Mouse (Mus musculus): ENCODE results near the gene Nt5c3. TPM values are rescaled to one million over a fixed set of nuclear protein-coding genes. Genes with fewer than 3 reads are reported as not detected.

Gene Nt5c3
- polyA plus RNA-seq, 1 experiment from 2014 or later = 67.9 TPM

GRCm38 (mm10) chr6:56905486-56905885, 18.2 kb downstream of the Nt5c3 start:
- H3K9ac ChIP-seq (replicated peaks; ENCODE audit: low read length) = no peak overlapping the region
- H3K4me2 ChIP-seq (replicated peaks; ENCODE audit: low read depth, low read length) = no peak overlapping the region
- H3K4me1 ChIP-seq (ENCODE audit: insufficient read depth, low read length) = peaks cover 27% of the 10 kb centered on the region
- no peaks in the 10 kb centered on the region for H3K36me3 ChIP-seq (ENCODE audit: insufficient read depth, low read length)
- H3K4me3 ChIP-seq (ENCODE audit: low read length) = no peak overlapping the region
- no peaks in the 10 kb centered on the region for H3K9me3 ChIP-seq (ENCODE audit: low read length)
- no peak for ATAC-seq (ENCODE audit: low FRiP score, low TSS enrichment)
- H3K27me3 ChIP-seq (ENCODE audit: insufficient read depth, low read length) = no peaks in the 10 kb centered on the region
- WGBS = 88% methylated on average over 5 of the region's 5 CpGs
- no peak overlapping the region for H3K27ac ChIP-seq (ENCODE audit: low read length)

GRCm38 (mm10) chr6:56904982-56905381, 18.8 kb downstream of the Nt5c3 start:
- Histone ChIP-seq H3K27me3 (ENCODE audit: insufficient read depth, low read length) (no peaks in the 10 kb centered on the region), H3K36me3 (ENCODE audit: insufficient read depth, low read length) (no peaks in the 10 kb centered on the region), H3K9ac (replicated peaks; ENCODE audit: low read length) (no peak overlapping the region), H3K9me3 (ENCODE audit: low read length) (no peaks in the 10 kb centered on the region), H3K27ac (ENCODE audit: low read length) (no peak overlapping the region), H3K4me2 (replicated peaks; ENCODE audit: low read depth, low read length) (no peak overlapping the region), H3K4me3 (ENCODE audit: low read length) (no peak overlapping the region), H3K4me1 (ENCODE audit: insufficient read depth, low read length) (peaks cover 27% of the 10 kb centered on the region)
- 79% methylated on average over 2 of the region's 2 CpGs for WGBS
- no peak for ATAC-seq (ENCODE audit: low FRiP score, low TSS enrichment)

GRCm38 (mm10) chr6:56904330-56904729, 19.4 kb downstream of the Nt5c3 start:
- Histone ChIP-seq H3K4me2 (replicated peaks; ENCODE audit: low read depth, low read length) (no peak overlapping the region), H3K4me3 (ENCODE audit: low read length) (no peak overlapping the region), H3K27me3 (ENCODE audit: insufficient read depth, low read length) (no peaks in the 10 kb centered on the region), H3K36me3 (ENCODE audit: insufficient read depth, low read length) (no peaks in the 10 kb centered on the region), H3K9ac (replicated peaks; ENCODE audit: low read length) (no peak overlapping the region), H3K9me3 (ENCODE audit: low read length) (no peaks in the 10 kb centered on the region), H3K4me1 (ENCODE audit: insufficient read depth, low read length) (peaks cover 27% of the 10 kb centered on the region), H3K27ac (ENCODE audit: low read length) (no peak overlapping the region)
- no peak for ATAC-seq (ENCODE audit: low FRiP score, low TSS enrichment)
- WGBS = 52% methylated on average over 1 of the region's 1 CpGs

- peak; percentile 50; the same call in 1 of the 2 replicates for ATAC-seq (ENCODE audit: low FRiP score, low TSS enrichment)
- Histone ChIP-seq H3K4me1 (ENCODE audit: insufficient read depth, low read length) (peaks cover 27% of the 10 kb centered on the region), H3K36me3 (ENCODE audit: insufficient read depth, low read length) (no peaks in the 10 kb centered on the region), H3K27me3 (ENCODE audit: insufficient read depth, low read length) (no peaks in the 10 kb centered on the region), H3K4me2 (replicated peaks; ENCODE audit: low read depth, low read length) (no peak overlapping the region), H3K4me3 (ENCODE audit: low read length) (no peak overlapping the region), H3K27ac (ENCODE audit: low read length) (no peak overlapping the region), H3K9me3 (ENCODE audit: low read length) (no peaks in the 10 kb centered on the region), H3K9ac (replicated peaks; ENCODE audit: low read length) (no peak overlapping the region)
- WGBS = 30% methylated on average over 6 of the region's 6 CpGs
Observed at GRCm38 (mm10) chr6:56903831-56904230, 19.9 kb downstream of the Nt5c3 start.

DNA sequence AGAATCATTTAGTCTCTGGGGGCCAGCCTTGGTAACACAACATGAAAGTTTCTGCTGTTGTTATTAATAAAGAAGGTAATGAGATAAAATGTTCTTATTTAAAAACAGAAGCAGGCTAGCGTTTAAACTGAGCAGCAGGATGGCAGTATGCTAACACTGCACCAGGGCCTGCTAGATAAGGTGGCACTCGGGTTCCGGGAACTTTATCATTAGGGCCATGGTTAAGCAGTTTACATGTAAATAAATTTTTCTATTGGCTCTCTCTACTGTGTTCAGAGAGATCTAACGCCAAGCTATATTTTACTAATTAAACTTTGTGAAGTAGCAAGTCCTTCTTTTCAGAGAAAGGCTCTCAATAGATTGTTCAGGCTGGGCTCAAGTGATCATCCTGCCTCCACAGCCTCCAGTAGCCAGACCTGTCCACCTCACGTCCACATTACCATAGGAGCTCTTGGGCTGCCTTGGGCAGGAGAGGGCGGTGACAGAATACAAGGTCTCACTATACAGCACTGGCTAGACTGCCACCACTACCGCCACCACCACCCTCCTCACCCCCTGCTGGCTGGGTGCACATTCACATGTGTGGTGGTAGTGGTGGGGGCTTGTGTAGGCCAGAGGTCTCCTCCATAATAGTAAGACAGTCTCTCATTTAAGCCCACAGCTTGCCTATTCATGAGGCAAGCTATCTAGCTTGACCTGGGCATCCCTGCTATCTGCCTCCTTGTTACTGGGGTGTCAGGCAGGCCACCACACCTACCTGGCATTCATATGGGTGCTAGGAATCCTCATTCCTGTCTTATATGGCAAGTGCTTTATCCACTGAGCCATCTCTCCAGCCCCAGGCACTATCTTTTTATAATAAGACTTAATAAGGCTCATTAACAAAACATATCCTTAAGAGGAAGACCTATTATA, 20.9 kb downstream of the Nt5c3 start:
- Histone ChIP-seq H3K4me3 (ENCODE audit: low read length) (no peak overlapping the region), H3K27me3 (ENCODE audit: insufficient read depth, low read length) (no peaks in the 10 kb centered on the region), H3K9ac (replicated peaks; ENCODE audit: low read length) (no peak overlapping the region), H3K4me2 (replicated peaks; ENCODE audit: low read depth, low read length) (no peak overlapping the region), H3K36me3 (ENCODE audit: insufficient read depth, low read length) (no peaks in the 10 kb centered on the region), H3K27ac (ENCODE audit: low read length) (no peak overlapping the region), H3K4me1 (ENCODE audit: insufficient read depth, low read length) (peaks cover 27% of the 10 kb centered on the region), H3K9me3 (ENCODE audit: low read length) (no peaks in the 10 kb centered on the region)
- 87% methylated on average over 7 of the region's 7 CpGs for WGBS
- no peak for ATAC-seq (ENCODE audit: low FRiP score, low TSS enrichment)

- Histone ChIP-seq H3K36me3 (ENCODE audit: insufficient read depth, low read length) (no peaks in the 10 kb centered on the region), H3K27me3 (ENCODE audit: insufficient read depth, low read length) (no peaks in the 10 kb centered on the region), H3K4me2 (replicated peaks; ENCODE audit: low read depth, low read length) (peak overlapping the region; percentile 27; the same call in 1 of the 2 replicates), H3K9ac (replicated peaks; ENCODE audit: low read length) (no peak overlapping the region), H3K4me3 (ENCODE audit: low read length) (0 out of 2 replicates have a peak overlapping the region, but pooled peaks have one; percentile 10), H3K4me1 (ENCODE audit: insufficient read depth, low read length) (peaks cover 27% of the 10 kb centered on the region), H3K27ac (ENCODE audit: low read length) (0 out of 2 replicates have a peak overlapping the region, but pooled peaks have one; percentile 18), H3K9me3 (ENCODE audit: low read length) (no peaks in the 10 kb centered on the region)
- WGBS = 42% methylated on average over 12 of the region's 12 CpGs
- peak; percentile 62; the same call in 1 of the 2 replicates for ATAC-seq (ENCODE audit: low FRiP score, low TSS enrichment)
Observed at GRCm38 (mm10) chr6:56901824-56902386, 21.8 kb downstream of the Nt5c3 start.

DNA sequence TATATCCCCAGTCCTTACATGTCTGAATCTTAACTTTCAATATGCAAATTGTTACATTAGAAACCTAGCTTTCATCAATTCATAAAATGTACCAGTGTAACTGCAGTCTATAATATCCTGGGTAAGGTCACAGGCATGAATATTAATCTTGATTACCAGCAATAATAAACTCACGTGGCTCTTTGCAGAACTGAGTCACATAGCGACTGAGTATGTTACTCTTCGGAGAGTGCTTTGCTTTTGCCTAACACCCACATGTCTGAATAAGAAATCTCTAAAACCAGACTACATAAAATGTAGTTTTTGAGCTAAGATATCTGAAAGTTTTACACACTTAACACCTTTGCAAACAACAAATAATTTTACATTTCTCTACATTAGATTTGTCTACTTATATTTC, 22.4 kb downstream of the Nt5c3 start:
- Histone ChIP-seq H3K36me3 (ENCODE audit: insufficient read depth, low read length) (no peaks in the 10 kb centered on the region), H3K4me3 (ENCODE audit: low read length) (no peak overlapping the region), H3K9ac (replicated peaks; ENCODE audit: low read length) (no peak overlapping the region), H3K27ac (ENCODE audit: low read length) (no peak overlapping the region), H3K4me1 (ENCODE audit: insufficient read depth, low read length) (peaks cover 25% of the 10 kb centered on the region), H3K27me3 (ENCODE audit: insufficient read depth, low read length) (no peaks in the 10 kb centered on the region), H3K9me3 (ENCODE audit: low read length) (no peaks in the 10 kb centered on the region), H3K4me2 (replicated peaks; ENCODE audit: low read depth, low read length) (0 out of 2 replicates have a peak overlapping the region, but pooled peaks have one; percentile 27)
- WGBS = 62% methylated on average over 3 of the region's 3 CpGs
- ATAC-seq (ENCODE audit: low FRiP score, low TSS enrichment) = no peak

- Histone ChIP-seq H3K4me1 (ENCODE audit: insufficient read depth, low read length) (peaks cover 19% of the 10 kb centered on the region), H3K36me3 (ENCODE audit: insufficient read depth, low read length) (no peaks in the 10 kb centered on the region), H3K27ac (ENCODE audit: low read length) (no peak overlapping the region), H3K9me3 (ENCODE audit: low read length) (no peaks in the 10 kb centered on the region), H3K4me2 (replicated peaks; ENCODE audit: low read depth, low read length) (no peak overlapping the region), H3K9ac (replicated peaks; ENCODE audit: low read length) (no peak overlapping the region), H3K27me3 (ENCODE audit: insufficient read depth, low read length) (no peaks in the 10 kb centered on the region), H3K4me3 (ENCODE audit: low read length) (no peak overlapping the region)
- 78% methylated on average over 3 of the region's 3 CpGs for WGBS
- no peak for ATAC-seq (ENCODE audit: low FRiP score, low TSS enrichment)
Observed at GRCm38 (mm10) chr6:56899601-56900000, 24.1 kb downstream of the Nt5c3 start.

- Histone ChIP-seq H3K4me1 (ENCODE audit: insufficient read depth, low read length) (no peaks in the 10 kb centered on the region), H3K4me2 (replicated peaks; ENCODE audit: low read depth, low read length) (no peak overlapping the region), H3K9me3 (ENCODE audit: low read length) (no peaks in the 10 kb centered on the region), H3K4me3 (ENCODE audit: low read length) (no peak overlapping the region), H3K27ac (ENCODE audit: low read length) (no peak overlapping the region), H3K27me3 (ENCODE audit: insufficient read depth, low read length) (no peaks in the 10 kb centered on the region), H3K36me3 (ENCODE audit: insufficient read depth, low read length) (peaks cover 40% of the 10 kb centered on the region), H3K9ac (replicated peaks; ENCODE audit: low read length) (no peak overlapping the region)
- 92% methylated on average over 2 of the region's 2 CpGs for WGBS
- ATAC-seq (ENCODE audit: low FRiP score, low TSS enrichment) = no peak
Observed at GRCm38 (mm10) chr6:56890762-56891161, 33.0 kb downstream of the Nt5c3 start.

DNA sequence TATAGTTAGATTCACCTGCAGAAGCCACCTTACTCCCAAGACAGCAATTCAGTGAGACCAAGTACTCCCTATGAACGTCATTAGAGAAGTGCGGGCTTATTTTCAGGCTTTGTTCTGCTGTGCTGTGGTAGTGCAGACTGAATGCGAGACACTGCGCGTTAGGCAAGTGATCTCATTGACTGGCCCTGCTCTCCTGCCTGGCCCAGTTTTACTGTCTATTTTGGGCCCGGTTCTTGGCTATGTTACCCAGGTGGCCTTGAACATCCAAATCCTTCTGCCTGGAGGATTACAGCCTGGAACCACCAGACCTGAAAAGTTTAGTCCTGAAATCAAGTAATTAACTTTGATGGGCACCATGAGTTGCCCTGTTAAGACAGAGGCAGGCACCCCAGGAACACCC, 35.2 kb downstream of the Nt5c3 start:
- no peak for ATAC-seq (ENCODE audit: low FRiP score, low TSS enrichment)
- peaks cover 43% of the 10 kb centered on the region for H3K36me3 ChIP-seq (ENCODE audit: insufficient read depth, low read length)

More for the DNA sequence above, 35.2 kb downstream of the Nt5c3 start:
- Histone ChIP-seq H3K9ac (replicated peaks; ENCODE audit: low read length) (no peak overlapping the region), H3K9me3 (ENCODE audit: low read length) (no peaks in the 10 kb centered on the region), H3K4me1 (ENCODE audit: insufficient read depth, low read length) (no peaks in the 10 kb centered on the region), H3K27me3 (ENCODE audit: insufficient read depth, low read length) (no peaks in the 10 kb centered on the region), H3K4me2 (replicated peaks; ENCODE audit: low read depth, low read length) (no peak overlapping the region), H3K4me3 (ENCODE audit: low read length) (no peak overlapping the region), H3K27ac (ENCODE audit: low read length) (no peak overlapping the region)
- 92% methylated on average over 6 of the region's 6 CpGs for WGBS

Measured in kidney, embryonic 16.5 days (tissue).